Mouse (Mus musculus): ENCODE results near the gene Omg.

Omg gene

DNA sequence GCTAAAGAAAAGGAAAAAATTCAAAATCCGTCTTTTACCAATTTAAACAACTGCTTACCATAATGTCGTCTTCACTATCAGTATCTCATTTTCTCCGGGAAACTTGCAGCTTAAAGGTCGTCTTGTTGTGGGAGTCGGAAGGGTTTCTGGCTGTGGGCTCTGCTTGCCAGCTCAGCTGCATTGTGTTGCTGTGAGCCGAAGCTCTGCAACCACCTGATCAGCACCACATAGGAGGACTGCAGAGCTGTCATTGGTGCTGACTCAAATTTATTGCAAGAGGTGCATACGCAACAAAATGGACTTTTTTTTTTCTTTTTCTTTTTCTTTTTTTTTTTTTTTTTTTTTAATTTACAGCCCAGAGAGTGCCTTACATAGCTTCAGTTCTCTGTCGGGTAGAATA, at the start of gene Omg:
Gene Omg, minus strand, starts transcription at position 240 of the 400 bp plus-strand sequence.
- peak; percentile 73 for DNase-seq

DNA sequence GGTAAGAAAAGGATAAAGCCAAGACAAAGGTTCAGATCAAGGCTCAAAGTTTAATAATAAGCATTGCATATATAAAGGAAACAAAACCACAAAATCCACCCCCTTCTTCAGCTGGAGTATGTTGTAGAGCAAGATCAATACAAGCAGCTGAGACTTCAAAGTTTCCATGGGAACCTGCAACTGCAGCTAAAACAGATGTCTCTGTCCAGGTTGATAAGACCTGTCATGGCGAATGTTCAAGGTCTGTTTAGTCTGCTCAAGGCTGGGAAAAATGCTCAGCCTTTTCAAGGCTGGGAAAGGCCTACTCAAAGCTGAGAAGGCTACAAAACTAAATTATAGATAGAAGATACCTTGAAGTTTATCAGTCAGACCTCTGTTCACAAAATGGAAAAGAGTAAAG, 48.7 kb upstream of the Omg start:
- no peak for DNase-seq

DNA sequence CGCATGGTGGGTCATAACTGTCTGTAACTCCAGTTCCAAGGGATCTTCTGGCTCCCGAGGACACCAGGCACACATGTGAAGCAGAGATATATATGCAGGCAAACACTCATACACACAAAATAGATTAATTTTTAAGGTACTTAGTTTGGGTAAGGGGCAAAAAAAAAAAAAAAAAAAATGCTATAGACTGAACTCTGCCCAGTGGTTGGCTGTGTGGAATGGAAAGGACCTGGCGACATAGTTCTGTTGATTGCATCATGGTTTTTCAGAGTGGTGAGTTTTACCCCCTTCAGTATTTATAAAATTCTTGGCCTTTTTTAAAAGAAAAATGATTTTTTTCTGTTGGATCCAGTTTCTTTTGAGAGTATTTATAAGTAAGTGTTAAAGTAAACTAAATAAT, 32.4 kb upstream of the Omg start:
- no peak for DNase-seq

DNA sequence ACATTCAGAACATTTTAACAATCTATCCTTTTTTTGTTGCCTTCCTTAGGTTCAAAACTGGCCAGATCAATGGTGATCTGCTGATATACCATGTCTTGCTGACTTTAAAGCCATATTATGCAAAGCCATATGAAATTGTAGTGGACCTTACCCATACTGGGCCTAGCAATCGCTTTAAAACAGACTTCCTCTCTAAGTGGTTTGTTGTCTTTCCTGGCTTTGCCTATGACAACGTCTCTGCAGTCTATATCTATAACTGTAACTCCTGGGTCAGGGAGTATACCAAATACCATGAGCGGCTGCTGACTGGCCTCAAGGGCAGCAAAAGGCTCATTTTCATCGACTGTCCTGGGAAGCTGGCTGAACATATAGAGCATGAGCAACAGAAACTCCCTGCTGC, 31.7 kb upstream of the Omg start:
- no peak for DNase-seq

DNA sequence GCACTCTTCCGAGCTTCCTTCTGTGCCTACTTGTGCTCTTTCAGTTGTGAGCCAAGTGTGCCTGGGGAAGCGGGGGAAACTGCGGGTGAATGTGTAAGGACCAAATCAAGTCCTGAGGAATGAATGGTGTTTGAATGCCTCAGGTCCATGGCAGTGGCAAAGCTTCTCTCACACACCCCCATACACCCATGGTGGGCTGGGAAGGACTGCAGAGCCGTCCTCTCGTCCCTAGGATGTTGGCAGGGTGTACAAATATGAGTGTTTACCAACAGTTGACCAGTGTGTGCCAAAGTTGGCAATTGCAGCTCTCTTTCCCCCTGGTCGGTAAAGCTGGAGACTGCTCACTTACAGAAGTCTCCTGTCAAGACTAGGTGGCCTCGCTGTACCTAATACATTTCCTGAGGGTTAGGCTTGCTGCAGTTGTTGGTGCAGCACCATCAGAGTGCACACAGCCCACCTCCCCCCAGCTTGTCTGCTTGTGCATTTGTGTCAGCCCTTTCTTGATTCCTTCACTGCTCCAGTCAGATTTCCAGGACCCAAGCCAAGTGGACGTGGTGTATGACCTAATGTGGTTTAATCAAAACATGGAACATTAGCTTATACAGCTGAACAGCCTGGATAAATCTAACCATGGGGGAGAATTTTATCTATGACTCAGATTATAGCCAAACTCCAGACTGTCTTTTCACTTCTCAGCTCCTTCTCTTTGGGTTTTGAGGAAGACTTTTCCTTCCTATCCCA, 30.2 kb upstream of the Omg start:
- DNase-seq: no peak

DNA sequence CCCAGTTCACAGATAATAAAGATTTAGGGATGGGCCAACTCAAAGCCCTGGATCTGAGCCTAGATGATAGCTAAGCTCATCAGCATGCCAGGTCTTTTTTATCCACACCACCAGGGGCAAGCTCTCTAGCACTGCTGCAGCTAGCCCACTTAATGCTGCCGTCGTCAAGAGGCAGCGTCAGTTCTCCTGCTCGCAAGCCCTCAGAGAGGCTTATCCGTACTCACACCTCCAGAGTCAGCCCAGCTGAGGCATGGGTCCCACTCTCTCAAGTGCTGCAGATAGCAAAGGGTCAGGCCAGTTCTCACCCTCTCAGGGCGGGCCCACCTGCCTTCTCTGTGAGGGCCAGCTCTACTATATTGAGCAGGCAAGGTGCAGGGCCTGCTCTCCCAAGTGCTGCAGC, 29.4 kb upstream of the Omg start:
- DNase-seq: no peak

DNA sequence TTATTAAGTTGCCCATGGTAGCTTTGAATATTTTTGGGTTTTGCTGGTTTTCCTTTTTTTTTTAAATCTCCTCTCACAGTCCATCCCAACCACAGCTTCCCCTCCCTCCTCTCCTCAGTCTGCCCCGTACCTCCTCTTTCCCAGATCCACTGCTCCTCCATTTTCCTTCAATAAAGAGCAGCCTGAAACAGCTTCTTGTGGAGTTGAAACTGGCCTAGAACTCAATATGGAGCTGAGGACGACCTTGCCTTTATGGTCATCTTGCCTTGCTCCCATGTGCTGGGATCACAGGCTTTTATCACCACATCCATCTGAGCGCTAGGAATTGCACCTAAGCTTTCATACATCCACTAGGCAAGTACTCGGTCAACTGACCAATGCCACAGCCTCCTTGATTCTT, 27.6 kb upstream of the Omg start:
- DNase-seq: no peak

DNA sequence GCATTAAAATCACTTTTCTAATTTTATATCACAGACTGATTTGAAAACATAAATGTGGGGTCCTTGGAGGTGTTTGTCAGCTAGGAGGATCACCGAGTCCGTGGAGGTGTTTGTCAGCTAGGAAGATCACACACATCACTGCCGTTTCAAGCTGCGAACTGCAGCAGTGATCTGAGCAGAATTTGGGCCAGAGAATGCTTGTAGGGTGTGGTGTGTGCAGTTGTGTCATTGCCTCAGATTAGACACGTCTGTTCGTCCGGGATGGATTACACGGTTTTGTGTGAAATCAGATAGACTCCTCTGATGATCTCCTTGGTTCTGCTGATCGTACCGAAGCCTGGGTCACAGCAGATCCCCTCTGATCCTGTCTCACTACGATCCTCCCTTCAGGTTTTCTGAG, 26.9 kb upstream of the Omg start:
- no peak for DNase-seq

DNA sequence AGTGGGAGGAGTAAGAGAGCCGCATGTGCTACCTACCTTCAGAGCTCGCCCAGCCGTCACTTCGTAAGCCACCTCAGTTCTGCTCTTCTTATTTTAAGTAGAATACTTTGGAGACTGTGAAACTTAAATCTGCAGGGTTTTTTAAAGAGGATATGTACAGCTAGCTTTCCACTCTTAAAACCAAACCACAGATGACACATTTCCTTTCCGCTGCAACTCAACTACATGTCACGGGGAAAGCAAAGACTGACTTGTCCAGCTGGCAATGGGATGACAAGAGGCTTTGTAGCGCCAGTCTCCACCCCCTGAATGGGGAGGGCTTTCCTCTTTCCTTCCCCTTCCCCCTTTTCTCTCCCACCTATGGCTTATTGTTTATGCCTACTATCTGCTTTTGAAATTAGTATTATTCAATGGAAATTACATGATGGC, 26.5 kb upstream of the Omg start, which contains the start of the genes Evi2 and Evi2a:
Gene Evi2, minus strand, starts transcription at position 257 of the 429 bp plus-strand sequence.
Gene Evi2a, minus strand, starts transcription at position 277 of the 429 bp plus-strand sequence.
- no peak for DNase-seq

DNA sequence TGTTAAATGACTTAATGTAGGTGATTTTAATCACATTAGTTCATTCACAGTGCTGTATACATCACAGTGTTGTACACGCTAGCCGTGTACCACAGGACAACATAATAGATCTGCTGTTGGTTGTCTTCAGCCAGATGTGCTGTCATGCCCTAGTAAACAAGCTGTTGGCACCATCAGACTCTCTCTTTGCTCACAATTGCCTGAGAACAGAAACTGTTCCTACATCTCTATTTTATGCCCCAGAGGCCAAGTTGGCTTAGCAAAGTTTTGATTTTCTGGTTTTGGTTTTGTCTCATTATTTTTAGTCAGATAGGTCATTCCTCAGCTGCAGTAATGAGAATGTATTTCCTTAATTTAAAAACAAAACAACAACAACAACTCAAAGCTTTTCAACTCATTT, 25.9 kb upstream of the Omg start:
- no peak for DNase-seq

DNA sequence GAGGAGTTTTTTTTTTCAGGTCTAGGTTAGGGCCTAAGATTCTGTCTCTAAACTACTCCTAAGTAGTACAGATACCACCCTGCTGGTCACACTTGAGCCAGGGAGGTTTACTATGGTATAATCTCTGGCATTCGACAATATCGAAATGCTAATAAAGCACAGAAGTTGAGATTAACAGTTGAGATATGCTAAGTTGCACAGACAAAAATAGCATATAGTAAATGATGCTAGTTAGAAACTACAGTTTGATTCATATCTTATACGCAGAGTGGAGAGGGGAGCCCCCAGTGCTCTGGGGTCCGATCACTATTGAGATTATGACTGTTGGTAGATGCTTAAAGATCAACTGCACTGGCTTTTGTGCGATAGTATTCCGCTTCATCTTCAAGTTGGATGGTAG, 25.3 kb upstream of the Omg start:
- DNase-seq: no peak

DNA sequence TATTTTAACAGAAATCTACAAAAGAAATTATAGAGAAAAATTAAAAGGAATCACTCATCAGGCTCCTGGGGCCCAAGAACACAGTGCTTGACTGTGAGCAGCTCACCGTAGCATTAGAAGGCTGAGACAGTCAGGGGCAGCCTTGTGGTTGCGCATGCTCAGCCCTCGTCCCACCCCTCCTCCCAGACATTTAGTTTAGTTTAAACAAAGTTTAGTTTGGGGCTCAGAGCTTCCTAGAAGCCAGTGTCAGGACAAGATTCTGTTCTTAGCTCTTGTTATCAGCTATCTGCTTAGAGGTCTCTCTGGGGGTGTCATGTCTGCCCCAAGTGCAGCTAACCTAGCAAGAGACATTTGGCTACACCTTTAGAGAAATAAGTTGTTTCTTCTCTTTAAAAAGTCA, 24.7 kb upstream of the Omg start:
- DNase-seq: no peak

DNA sequence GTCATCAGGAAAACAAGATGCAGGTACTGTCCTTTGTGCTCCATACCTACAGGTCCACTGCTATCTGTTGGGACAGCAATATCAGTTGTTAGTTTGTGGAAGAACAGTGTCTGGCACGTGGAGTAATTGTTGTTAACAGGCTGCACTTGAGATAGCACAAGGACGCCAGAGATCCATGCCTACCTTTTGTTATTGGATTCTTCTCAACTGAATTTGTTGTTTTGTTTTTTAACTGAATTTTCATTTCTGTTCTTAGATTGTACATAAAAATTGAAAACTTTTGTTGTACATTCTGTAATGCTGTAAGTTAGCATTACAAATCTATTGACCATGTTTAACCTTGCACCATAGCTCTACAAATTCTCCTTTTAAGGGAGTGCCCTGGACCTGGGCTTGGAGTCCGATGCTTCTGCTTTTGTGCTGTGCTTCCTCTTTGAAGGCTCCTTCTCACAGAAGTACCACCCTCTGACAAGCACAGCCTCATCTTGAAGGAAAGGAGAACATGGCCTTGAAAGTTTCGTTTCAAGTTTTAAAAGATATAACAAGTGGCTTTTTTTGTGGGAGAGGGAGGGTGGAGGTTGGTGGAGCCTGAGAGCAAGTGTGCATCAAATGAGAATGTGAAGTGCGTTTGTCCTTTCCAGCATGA, 24.0 kb upstream of the Omg start:
- DNase-seq: no peak

DNA sequence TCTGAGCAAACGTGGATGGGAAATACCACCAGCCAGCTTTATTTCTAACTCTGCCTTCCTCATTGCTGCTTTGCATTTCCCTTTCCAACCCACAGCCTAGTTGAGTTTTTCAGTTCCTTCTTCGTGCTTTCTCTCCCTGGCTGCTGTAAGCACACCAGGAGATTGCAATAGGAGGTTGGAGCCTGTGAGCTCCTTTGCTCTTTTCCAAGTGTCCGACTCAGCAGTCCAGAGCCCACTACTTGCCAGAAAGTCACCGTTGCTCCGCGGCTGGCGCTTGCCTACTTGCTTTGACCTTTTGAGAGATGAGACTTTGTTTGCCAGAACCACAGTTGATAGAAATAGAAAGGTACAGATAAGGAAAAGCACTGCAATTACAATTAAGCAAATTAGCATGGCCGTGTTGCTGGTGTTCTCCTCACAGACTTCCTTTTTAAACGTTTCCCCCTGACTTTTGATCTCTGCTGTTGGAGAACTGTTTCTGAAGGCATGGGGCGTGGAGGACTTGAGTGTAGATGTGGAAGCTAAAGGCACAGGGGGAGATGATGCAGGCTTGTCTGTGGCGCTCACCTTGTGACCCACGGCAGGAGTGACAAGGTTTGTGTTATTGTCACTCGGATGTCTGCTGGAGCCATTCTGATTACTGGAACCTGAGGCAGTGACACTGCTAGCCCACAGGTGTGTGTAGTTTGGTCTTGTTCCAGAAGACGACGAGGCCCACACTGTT, 23.3 kb upstream of the Omg start:
- no peak for DNase-seq

DNA sequence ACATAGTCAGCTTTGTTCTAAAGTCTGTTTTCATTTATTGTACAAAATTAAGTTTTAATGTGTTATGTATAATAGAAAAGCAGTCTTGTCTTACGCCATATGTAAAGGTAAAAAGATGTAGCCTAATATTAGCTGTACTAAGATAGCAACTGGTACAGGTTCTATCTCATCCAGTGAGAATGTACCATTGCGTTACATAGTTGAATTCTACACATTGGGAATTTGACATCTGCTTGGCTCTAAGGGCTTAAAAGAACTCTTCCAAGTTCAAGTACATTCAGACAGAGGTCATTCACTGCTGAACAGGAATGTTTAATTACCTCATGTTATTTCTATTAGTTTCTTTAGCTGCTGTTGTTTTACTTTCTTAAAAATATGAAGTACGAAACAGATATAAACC, 22.7 kb upstream of the Omg start:
- no peak for DNase-seq

DNA sequence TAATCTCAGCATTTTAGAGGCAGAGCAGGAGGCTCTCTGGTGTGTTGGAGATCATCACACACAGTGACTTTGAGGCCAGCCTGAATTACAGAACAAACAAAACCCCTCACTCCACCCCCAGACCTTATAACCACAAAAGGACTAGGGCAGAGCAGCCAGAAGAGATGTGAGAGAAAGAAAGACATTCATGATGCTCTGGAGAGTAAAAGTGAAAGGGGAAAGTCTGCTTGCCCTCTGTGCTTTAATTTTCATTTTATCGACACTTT, 20.4 kb upstream of the Omg start:
- no peak for DNase-seq

DNA sequence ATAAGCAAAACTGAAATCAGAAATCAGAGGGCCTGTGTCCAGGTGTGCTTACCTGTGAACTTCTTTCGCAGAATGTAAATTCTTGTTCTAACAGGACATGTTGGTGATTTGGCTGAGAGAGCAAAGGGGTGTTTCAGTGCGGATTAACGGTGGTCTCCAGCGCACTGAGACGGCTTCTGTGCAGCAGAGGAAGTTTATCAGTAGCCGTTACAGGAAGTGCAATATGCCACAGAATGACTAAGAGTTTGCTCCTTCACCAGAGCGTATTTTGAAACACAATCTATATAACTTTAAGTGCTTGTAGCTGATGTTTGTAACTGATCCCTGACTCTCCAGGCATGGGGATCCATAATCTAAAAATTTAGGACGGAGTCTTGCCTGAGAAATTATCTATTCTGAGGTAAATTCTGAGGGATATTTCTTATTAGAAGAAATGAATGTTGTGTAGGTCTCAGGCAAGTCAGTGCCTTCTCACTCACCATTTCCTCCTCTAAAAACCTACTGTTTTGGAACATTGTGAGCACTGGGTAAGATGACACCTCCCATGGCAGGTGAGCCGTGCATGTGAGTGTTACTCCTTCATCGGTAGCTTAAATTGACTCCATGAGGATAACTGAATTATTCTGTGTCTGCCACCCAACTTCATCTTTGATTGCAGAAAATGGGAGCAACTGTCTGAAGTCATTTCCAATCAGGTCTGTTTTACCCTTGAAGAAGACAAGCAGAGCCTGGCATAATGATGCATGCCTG, 19.9 kb upstream of the Omg start, which contains the start of gene Evi2b:
Gene Evi2b, minus strand, starts transcription at position 203 of the 750 bp plus-strand sequence.
- no peak for DNase-seq

DNA sequence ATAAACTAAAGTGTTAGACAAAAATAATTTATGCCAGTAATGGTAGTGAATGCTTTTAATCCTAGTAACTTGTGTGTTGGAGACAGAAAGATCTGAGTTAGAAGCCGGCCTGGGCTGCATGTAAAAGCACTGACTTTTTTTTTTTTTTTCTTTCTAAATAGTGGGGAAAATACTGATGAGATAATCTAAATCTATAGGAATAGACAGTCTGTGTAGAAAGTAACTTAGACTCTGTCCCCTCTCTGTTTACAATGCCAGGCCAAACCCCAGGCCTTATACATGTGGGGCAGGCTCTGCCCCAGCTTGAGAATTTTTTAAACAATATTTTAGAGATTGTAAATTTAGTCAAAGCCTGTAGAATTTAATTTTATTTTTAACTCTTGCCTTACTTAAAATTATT, 19.1 kb upstream of the Omg start:
- no peak for DNase-seq

DNA sequence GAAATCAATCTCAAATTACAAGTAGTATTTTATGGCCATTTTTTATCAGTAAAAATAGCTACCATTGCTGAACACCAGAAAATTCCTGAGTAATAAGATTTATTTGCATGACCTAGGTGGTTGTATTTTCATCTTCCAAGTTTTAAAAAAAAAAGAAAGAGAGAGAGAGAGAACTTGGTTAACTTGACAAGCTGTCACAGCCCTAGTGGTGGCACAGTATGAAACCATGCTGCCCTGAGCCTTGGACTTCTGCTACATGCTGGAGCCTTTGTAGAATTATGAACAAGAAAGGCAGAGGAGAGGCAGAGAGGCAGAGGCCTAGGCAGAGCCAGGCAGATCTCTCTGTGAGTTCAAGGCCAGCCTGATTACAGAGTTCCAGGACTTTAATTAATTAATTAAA, 18.0 kb upstream of the Omg start:
- DNase-seq: no peak

DNA sequence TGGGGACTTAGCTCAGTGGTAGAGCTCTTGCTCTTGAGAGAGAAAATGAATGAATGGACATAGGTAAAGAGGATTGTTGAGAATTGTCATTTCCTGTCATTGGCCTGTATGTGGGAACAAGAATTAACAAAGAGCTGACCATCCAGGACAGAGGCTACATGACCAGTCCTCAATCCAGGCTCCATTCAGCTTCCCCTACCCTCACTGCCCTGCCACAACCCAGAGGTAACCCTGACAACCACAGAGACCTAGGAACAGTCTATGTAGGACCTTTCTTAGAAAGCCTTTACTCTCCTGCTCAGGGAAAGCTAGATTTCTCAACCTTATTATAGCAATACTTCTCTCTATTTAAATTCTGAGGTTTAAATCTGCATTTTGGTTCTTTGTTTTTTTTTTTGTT, 16.9 kb upstream of the Omg start:
- no peak for DNase-seq

DNA sequence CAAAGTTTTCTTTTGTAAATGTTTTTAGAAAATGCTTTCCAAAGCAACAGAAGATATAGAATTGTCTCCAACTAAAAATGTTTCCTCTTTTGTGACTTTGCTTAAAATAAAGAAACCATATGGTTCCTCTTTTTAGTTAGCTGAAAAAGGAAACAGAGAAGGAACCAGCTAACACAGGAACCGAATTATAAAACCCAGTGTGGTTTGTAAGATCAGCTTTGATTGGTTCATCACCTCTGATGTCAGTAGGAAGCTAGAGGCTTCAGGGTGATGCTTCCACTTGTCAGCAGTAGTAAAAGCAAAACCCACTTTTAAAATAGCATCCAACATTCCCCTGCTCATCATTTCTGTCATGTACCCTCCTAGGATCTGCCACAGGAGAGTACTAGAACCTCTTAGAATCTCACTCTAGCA, 16.0 kb upstream of the Omg start:
- no peak for DNase-seq

DNA sequence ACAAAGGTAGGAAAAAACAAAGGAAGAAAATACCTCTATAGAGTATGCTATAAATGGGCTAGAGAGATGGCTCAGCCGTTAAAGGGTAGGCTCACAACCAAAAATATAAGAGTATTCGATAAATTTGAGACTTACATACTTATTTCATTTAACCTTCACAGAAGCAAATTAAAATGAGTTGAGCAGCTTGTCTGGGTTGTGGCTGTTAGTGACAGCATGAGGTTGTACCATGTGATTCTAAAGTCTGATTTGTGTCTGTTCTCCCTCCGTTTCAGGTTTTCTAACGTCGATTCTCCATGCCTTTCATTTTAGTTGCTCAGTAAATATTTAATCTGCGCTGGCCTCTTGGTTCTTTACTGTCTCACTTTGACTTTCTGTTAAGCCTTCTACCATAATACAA, 15.4 kb upstream of the Omg start:
- no peak for DNase-seq

DNA sequence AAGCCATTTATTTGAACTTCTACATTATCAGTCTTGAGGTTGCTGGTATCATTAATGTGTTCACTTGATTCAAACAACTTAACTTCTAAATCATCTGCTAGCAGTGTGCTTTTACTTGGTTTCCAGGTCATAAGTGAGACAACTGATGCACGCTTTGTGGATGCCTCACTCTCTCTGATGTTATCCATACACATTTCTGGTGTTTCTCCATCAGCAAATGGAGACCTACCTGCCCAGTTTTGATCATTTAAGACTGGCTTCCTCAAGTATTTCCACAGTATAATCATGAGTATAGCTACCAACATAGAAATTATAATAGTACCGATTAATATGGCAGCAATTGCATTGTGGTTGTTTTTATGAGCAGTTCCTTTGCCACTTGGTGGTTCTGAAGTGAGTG, 11.9 kb upstream of the Omg start:
- DNase-seq: no peak

DNA sequence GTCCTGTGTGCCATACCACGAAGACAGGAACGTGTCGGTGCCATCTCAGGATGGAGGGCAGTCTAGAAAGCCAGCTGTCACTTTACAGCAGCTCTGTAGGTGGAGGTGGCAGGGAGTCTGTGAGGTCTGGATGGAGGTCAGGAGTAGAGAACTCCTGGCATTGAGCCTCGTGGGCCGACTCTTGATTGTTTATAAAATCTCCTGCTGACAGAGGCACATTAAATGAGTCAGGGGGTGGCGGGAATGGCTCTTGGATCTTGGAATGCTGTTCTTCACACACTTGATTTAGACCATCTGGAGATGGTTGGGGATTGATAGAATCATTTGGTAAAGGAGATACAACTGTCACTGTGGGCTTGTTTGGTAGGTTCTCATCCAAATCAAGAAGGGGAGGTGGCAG, 11.4 kb upstream of the Omg start:
- no peak for DNase-seq
